Mouse (Mus musculus): ENCODE results near the gene Entpd7.
A peak's percentile ranks its signal among the peaks of the same experiment; 100 is the strongest.

Entpd7 gene

DNA sequence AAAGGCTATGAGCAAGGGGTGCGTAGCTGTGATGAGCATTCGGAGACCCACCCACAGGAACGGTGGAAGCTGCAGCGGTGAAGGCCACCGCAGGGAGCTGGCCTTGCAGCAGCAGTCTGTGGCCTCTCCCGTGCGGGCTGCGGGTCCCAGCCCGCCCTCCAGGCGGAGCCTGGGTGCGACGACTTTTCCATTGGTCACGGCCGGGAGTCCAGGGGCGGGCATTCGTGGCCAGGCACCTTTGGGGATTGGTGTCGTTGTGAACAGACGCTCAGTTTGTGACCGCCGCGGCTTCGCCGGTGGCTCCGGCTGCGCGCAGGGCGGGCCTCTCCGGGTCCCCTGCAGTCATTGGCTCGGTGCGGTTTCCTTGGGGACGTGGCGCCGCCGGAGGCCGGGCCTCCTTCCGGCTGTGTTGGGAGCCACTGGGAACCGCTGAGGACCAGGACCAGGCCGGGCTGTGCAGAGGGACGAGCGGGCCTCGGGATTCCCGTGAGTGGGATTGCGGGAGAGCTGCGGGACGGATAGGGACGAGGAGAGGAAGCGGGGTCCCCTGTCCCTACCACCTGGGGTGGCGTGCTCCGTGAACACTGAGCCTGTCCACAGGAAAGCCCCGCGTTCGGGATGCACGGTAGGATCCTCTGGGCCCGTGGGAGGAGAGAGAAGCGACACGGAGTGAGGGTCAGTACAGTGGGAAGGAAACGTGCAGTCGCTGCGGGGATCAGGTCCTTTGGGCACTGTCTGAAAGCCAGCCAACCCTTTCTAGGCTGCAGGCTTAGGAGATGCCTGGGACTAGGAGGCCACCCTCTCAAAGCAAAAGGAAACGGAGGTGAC lies at the start of gene Entpd7:
TSS of gene Entpd7 (plus strand) at position 254 of the 828 bp plus-strand sequence.
- peak; percentile 97 to 98 for DNase-seq (ENCODE audit: low spot score in 2 of 2)

GRCm38 (mm10) chr19:43641833-43642232 lies 47.6 kb upstream of the Entpd7 start:
- no peak for DNase-seq (ENCODE audit: low spot score in 2 of 2)

- DNase-seq (ENCODE audit: low spot score in 2 of 2): no peak
Observed at GRCm38 (mm10) chr19:43642843-43643242, 46.6 kb upstream of the Entpd7 start.

GRCm38 (mm10) chr19:43645508-43645907 lies 44.0 kb upstream of the Entpd7 start:
- no peak for DNase-seq (ENCODE audit: low spot score in 2 of 2)

GRCm38 (mm10) chr19:43646852-43647251 lies 42.6 kb upstream of the Entpd7 start:
- no peak for DNase-seq (ENCODE audit: low spot score in 2 of 2)

- DNase-seq (ENCODE audit: low spot score in 2 of 2): no peak
Observed at GRCm38 (mm10) chr19:43647261-43647660, 42.2 kb upstream of the Entpd7 start.

GRCm38 (mm10) chr19:43648343-43648742 lies 41.1 kb upstream of the Entpd7 start:
- DNase-seq (ENCODE audit: low spot score in 2 of 2): no peak

GRCm38 (mm10) chr19:43651241-43651785 lies 38.2 kb upstream of the Entpd7 start:
- no peak for DNase-seq (ENCODE audit: low spot score in 2 of 2)

DNA sequence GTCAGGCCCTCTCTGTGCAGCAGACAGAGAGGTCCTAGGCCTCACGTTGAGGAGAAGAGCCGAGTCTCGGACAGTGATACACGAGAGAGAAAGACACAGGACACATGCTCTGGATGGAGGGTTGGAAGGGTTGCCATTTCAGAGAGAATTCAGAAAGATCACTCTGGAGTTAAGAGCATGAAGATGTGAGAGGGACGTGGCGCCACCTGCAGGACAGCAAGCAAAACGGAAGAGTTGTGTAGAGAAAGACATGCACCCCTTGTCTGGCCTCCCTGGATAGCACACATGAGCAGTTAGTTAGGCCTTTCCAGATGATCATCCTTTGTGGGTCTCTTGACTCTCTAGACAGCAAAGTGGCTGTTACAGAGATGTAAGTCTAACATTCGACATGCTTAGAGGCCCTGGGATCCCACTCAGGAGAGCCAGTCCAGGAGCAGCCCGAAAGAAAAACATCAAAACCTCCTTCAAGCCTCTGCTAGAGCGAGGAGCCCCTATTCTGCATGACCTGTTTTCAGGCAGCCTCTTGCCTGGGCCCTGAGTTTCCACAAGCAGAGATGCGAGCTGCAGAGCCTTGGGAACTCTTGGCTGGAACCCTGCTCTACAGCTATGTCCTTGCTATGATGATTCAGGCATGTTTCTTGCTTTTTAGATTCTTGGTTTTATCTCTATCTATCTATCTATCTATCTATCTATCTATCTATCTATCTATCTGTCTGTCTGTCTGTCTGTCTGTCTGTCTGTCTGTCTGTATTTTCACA lies 33.6 kb upstream of the Entpd7 start:
- no peak for DNase-seq (ENCODE audit: low spot score in 2 of 2)

- no peak for DNase-seq (ENCODE audit: low spot score in 2 of 2)
Observed at GRCm38 (mm10) chr19:43659632-43660031, 29.8 kb upstream of the Entpd7 start.

DNA sequence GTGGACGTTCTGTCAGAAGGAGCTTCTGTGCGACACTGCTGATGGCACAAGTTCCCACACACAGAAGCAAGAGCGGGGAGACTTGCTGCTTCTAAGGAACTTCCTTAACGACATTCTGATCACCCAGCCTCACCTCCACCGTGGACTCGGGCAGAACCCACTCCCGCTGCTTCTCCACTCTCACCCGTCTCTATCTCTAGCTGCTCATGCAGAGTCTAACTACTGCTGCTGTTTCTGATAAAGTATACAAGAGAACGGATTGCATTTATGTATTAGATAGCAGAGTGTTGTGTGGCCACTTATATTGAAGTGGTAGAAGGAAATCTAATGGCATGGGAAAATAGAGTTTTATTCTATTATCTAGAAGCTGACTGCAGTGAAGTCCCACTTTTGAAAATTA lies 28.7 kb upstream of the Entpd7 start:
- no peak for DNase-seq (ENCODE audit: low spot score in 2 of 2)

DNA sequence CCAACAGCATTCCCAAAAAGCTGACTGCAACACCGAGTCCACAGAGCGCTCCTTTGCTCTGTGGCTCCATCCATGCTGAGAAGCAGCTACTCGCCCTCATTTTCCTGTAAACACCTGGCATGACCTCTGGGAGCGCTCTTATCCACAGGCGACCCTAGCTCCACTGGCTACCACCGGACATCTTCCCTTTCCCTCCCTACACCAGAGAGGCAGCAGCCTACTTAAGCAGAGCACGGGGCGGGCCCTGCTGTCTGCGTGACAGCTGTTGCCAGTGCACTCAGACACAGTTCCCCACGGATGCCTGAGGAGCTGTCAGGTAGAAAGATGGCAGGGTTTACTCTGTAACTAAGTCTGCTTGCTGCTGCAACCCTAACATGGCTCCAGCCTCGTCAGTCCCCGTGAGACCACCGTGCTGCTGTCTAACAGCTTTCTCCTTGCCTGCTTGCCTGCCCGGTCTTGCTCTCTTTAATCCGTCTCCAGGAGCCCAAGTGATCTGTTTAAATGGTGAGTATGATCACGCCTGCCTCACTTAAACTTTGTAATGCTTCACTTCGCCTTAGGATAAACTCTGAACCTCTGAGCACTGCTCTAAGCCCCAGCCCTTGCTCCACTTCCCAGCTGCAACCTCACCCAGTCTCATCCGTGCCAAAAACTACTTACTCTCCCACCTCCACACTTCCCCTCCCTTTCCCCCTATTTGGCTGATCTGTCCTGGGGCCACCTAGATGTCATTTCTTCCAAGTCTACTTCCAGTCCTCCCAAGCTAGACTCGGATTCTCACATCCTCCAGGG lies 27.1 kb upstream of the Entpd7 start:
- DNase-seq (ENCODE audit: low spot score in 2 of 2): no peak

GRCm38 (mm10) chr19:43663471-43663870 lies 26.0 kb upstream of the Entpd7 start:
- no peak for DNase-seq (ENCODE audit: low spot score in 2 of 2)

GRCm38 (mm10) chr19:43665441-43666048 lies 23.9 kb upstream of the Entpd7 start:
- DNase-seq (ENCODE audit: low spot score in 2 of 2): peak in 1 of 2 experiments; percentile 32

- DNase-seq (ENCODE audit: low spot score in 2 of 2): peak; percentile 70 to 71
Observed at GRCm38 (mm10) chr19:43666661-43667429, 22.6 kb upstream of the Entpd7 start.

GRCm38 (mm10) chr19:43667430-43667809 lies 22.1 kb upstream of the Entpd7 start:
- DNase-seq (ENCODE audit: low spot score in 2 of 2): no peak

- peak; percentile 36 to 53 for DNase-seq (ENCODE audit: low spot score in 2 of 2)
Observed at GRCm38 (mm10) chr19:43669136-43669759, 20.2 kb upstream of the Entpd7 start.

DNA sequence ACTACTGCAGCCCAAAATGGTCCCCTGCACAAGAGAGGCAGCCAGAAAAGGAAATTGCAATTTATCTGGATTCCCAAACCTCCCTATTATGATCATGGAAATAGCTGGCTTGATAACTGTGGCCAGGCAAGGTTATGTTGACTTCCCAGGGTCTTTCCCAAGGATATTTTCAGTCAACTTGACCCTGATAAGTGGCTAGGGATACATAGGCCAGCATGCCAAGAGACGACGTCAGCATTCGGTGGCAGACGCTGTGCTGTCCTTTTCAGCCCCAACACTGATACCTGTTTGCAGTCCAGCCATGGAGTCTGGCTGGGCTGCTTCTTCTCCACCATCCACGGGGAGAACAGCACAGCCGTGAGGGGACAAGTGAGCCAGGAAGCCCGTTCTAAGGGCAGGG lies 18.4 kb upstream of the Entpd7 start:
- DNase-seq (ENCODE audit: low spot score in 2 of 2): no peak

- DNase-seq (ENCODE audit: low spot score in 2 of 2): peak in 1 of 2 experiments; percentile 31
Observed at GRCm38 (mm10) chr19:43673513-43674315, 15.8 kb upstream of the Entpd7 start.

Data from heart, adult 9 months (tissue).